Mouse (Mus musculus) urinary bladder, postnatal 36 days (tissue): Measurements from ENCODE around the gene Bub1.

Source experiments
- DNase-seq, 2 experiments: peaks; one replicate each; pipeline ENCODE4 v3.0.0; 2022; ENCODE audit warnings: low spot score in 2 of 2, mixed read lengths in 1 of 2

Bub1 gene

DNA sequence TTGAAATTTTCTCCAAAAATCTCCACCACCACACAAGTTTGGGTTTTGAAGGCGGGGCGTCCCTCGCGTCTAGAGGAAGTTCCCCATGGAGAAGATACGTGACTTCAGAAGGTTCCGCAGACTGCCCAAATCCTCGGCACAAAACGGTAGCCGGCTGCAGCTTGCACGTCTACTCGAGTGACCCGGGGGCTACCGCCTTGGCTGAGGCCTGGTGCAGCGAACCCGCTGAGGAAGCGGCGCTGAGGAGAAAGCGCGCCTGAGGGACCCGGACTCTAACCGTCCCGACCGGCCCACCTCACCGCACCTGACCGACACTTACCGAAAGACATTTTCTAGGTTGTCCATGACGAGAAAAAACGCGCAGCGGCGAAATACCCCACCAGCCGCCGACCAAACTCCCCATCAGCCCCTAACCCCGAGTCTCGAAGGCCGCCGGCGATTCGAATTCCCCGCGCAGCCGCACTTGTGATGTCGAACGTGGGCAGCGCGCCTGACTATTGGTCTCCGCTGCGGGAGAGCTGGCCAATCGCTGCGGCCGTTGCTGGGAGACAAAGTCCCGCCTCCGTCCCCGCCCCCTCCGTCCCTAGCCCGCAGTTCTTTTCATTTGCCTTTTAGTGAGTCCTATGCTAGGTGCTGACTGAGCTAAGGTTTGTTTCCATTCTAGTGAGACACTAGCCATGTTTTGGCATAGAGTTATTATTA, at the start of gene Bub1:
Gene Bub1, minus strand, starts transcription at position 465 of the 702 bp plus-strand sequence.
- DNase-seq: peak; percentile 85 to 92

DNA sequence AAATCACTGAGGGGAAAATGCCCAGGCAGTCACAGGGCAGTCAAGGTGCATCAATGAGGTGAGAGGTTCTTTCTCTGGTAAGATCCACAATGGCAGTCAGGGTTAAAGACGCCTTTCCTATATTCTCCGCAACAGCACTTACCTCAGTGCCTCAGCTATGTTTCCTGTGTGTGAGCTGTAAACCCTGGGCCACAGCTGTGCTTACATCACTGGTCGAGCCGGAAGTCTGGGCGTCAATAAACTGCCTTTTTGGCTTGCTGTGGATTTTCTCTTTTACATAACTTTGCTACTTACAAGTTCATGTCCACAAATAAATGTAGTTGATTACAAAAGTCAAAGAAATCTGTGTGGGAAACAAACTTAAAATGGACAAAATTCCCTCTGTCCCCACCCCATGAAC, 49.4 kb upstream of the Bub1 start:
- no peak for DNase-seq

DNA sequence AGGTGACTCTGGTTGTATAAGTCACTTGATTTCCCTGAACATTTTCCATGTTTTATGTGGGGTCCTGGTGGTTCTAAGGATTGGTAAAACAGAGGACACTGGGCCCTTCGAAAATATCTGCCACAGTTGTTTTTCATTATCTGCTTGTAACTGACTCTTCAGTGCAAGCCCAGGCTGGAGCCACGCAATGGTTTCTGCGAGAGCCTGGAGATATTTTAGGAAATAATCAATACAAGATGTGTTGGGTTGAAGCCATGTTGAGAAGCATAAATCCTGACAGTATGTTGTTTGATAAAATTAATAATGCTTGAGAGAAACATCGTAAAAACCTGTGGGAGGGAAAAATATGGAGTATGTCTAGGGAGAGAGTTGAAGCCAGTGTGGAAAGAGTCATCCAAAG, 32.7 kb upstream of the Bub1 start:
- no peak for DNase-seq

DNA sequence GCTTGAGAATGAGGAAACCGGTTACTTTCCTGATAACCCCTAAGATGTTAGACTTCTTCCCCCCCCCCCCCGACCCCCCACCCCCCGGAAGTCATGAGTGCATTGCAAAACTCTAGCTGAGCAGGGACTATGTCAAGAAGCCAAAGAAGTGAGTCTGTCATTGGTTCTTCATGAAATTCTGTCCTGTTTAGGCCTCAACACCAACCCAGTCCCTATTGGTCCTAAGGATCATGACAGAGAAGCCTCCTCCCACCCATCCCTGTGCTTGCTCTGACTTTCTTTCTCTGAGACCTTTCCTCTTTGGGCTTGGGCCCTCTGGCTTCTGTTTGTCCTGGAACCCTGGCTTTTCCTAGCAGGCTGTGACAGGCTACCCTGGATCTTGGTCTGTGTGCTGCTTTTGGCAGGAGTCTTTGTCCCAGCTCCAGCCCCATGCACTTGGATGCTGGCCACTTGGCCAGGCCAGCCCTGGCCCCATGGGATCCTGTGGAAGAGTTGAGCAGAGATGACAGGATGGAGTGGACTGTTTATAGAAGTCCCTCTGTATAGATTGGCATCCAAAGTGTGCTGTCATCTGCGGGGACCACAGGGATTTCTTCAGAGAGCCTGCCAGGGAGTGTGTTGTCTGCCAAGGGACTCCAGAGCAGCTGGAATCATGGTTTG, 22.8 kb upstream of the Bub1 start:
- DNase-seq: peak; percentile 33 to 79

DNA sequence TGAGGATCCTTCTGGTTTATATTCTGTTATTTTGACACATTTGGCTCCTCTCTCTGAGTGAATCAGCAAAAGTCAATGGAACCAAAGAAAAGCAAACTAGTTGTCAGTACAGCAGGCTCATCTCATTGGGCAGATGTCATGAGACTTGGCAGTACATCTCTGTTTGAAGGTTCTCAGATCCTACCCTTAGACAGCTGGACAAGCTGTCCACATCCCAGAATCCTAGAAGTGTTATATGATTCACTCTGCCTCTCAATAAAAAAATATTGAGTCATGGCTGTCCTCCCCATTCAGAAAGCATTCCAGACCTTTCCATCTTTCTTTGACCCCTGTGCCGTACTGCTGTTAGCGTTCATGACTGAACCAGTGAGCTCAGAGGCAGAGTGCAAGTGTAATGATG, 18.7 kb upstream of the Bub1 start:
- DNase-seq: no peak

DNA sequence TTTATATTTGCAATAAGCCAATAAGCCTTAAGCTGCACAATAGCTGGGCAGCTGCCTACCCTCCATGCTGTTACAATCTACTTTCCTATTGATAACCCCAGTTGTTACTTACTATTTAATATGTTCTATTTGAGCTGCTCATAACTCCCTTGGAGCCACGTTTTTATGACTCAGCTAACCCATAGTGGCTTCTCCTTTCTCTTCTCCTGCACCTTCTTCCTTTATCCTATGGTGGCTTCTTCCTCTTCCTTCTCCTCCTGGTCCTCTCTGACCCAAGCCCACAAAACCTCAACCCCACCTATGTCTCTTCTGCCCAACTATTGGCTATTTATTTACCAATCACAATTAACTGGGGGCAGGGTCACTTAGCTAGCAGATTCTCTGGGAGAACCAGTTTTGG, 14.9 kb upstream of the Bub1 start:
- no peak for DNase-seq

DNA sequence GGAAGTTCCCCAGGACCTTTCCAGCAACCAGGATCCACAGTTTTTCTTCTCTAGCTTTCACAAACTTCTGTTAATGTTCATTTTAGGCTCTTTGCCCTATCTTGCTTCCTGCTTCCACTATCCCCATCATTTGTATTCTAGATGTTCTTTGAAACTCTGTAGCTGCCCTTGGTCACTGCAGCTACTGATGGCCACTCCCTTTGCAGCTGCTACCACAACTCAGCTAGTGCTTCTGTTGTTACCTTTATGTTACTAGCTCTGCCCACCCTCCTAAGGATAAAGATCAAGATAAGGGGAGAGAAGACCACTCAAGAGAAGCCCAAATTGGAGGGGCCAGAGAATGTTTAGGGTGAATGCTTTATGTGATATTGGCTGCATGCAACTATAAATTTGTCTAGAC, 14.3 kb upstream of the Bub1 start:
- no peak for DNase-seq

DNA sequence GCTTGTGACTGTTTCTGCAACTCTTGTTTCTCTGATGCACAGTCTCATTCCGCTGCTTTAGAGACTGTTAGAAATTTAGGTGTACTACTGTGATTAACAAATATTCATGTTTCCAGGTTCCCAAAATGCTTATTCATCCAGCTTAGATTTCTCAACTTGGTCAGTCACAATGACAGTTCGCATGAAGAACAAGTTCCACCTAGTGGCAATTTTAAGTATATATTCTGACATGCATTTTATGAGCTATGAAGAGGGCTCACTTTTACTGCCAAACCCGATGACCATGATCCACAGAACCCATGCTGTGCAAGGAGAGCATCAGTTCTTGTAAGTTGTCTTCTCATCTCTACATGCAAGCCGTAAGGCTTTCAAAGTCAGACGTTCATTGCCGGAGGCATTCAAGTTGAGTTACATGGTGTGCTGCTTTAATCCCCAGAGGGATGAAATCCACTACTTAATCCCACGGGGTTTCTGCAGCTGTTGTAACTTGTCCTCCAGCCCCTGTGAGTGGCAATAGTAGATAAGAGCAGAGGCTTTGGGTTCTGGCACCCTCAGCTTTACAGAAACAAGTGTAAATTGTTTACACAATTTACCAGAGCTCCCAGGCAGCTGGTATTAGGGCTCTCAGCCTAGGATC, 13.8 kb upstream of the Bub1 start:
- DNase-seq: no peak

DNA sequence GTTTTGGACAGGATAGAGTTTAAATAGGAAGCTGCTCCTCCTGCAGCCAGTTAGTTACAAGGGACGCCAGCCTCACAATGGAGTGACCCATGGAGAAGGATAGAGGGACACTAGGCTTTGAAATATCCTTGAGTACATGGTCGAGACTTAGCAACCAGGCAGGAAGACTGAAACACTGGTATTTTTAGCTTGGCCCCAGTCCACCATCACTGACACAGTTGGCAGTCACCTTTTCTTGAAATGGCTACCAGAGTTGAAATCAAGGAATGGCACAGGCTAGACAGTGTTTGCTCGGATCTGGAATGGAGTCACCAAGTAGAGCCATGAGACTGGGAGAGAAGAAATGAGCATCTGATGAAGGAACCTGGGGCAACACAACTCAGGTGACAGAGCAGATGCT, 10.8 kb upstream of the Bub1 start:
- DNase-seq: no peak

DNA sequence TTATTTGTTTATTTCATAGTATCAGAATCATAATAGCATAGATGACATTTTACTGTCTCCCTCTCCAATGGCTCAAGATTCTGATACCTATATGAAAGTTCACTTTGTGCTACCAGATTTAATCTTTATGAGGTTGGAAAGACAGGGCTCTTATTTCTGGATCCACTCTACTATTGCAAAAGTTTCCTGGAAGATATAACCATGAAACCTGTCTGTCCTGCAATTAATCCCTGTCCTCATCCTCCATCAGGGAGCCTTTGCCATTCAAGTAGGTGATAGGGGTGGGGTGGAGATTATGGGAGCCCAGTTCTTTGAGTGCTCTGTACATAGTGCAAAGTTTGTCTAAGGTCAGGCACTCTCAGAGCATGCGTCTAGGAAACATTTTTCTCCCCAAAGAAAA, 9.7 kb upstream of the Bub1 start:
- DNase-seq: no peak

DNA sequence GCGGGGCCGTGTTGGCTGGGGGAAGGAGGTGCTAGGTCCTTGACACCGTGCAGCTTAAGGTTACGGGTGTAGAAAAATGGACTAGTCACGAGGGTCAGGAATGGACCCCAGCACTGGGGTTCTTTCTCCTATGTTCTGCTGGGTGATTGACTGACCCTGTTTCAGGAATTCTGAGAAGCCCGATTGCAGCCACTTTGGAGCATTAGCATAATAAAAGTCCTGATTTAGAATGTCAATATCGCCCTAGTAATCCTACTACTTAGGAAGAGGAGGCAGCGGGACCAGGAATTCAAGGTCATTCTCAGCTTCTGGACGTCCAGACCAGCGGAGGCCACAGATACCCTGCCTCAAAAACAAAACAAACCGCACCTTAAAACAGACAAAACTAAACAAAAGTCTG, 7.8 kb upstream of the Bub1 start:
- DNase-seq: no peak

DNA sequence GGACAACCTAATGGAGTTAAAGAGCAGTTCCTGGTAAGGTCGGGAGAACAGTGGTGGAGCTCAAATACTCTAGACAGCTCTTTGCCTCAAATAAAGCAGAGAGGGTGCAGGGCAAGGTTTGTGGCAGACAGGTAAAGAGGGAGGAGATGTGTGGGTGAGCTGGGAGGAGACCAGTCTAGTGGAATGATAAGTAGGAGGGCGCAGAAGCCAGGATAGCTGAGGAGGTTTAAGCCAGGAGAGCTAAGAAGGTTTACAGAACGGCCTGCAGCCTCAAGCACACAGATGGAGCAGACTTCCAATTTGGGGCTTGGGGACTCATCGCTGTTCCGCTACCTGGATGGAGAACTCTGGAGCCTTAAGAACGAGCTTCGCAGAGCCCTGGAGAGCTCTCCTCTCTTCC, 6.9 kb upstream of the Bub1 start, which contains the start of gene Acoxl:
Gene Acoxl, plus strand, starts transcription at position 301 of the 400 bp plus-strand sequence.
- DNase-seq: no peak

DNA sequence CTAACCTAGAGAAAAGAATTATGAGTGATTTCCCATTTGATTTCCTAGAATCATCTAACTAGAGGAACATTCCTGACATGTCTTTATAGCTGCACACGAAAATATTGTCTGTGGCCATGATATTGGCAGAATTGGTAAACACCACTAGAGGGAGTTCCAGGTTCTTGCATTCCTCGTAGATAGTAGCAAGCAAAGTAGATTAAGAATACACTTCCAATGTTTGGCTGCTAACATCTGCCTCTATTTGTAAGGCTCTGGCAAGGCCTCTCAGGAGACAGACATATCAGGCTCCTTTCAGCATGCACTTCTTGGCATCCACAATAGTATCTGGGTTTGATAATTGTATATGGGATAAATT, 1.1 kb upstream of the Bub1 start:
- no peak for DNase-seq

DNA sequence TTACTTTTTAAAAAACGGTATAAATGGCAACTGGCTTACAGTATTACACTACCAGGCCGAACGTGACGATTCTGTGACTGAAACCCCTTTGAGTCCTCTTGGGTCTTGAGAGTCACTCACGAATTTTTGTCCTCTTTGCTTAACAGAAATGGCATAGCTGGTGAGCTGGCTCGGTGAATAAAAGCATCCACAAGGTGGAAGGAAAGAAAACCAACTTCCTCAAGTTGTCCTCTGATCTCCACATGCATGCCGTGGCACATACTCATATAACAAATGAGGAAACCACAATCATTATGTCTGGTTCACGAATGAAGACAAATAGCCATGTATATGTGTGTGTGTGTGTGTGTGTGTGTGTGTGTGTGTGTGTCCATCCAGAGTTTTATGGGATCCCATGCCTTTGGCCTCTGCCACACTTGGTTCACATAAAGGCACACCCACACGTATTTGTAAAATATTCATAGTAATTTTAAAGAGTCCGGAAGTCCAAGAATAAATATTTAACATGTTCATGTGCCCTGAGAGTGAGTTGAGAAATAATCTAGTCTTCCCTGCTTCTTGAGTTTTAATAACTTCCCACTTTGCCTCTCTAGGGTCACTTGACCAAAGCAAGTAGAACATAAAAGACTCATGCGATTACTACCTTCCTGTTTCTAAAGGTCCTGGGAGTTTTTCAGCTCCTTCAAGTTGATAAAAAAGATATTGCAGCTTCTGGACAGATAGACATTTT, 603 bp upstream of the Bub1 start:
- no peak for DNase-seq

DNA sequence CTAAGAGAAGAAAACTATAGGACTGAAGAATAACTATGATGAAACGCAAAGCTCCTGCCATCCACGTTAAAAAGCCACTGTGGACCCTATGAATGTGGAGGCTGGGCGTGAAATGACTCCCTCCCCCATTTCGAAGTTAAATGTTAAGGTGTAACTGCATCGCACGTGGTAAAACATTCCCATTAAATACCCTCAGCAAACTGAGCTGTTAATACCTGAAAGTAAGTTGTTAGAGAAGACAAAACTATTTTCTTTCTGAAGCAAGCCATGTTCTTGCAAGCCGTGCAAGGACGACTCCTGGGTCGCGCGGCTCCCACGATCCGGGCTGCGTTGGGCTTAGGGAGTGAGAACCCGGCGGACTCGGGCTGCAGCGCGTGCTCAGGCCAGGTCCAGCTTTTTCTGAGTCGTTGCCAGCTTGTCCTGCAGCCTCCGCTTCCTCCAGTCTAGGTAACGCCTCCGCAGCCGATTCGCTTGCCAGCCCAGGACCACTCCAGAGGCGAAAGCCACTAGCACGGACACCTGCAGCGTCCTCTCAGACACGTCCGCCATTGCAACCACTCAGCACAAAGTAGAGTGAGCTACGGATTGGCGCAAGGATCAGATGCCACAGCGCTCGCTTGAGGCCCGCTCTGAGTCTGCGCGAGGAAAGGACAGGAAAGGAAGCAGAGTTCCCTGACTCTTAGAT, 39.6 kb downstream of the Bub1 start, which contains the start of gene Mtln:
Gene Mtln, minus strand, starts transcription at position 570 of the 685 bp plus-strand sequence.
- DNase-seq: peak; percentile 80 to 88

DNA sequence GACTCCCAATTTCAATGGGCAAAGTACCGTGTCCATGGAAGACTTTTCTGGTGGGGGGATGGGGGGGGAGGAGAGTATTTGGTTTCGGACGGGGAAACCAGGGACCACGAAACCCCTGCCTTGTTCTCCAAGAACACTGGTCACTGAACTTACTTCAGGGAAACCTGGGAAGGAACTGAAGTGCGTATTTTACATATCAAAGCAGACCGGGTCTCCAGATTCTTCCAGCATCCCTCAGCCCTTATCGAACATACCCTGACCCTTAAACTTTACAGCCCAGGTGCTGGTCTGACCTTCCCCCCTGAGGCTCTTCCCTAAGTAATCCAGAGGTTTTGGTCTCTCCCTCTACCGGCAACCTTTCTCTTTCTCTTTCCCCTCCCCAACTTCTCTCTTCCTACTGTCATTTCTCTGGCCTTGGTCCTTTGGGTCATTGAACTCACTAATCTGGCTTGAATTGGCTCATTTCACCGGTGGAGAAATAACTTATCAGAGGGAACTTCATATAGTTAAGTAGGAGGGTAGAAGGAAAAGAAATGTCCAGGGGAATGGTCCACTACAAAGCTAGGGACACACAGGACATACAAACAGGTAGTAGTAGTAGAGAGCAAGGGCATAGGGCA, 41.9 kb downstream of the Bub1 start:
- DNase-seq: no peak

DNA sequence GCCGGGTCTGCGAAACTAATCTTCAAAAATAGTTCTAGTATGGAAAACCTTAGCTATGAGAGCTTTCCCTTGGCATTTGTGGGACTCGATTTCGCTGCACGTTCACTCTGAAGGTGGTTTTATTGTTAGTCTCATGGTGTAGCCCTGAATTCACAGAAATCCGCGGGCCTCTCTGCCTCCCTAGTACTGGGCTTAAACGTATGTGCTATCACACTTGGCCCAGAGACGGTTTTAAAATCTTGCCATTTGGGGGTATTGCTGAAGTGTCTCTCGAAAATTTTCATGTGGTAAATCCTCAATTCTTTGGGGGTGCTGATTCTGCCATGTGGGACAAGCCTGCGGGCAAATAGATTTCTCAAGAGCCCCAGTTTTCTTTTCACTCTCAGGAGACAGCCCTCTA, 42.5 kb downstream of the Bub1 start:
- peak in 1 of 2 experiments; percentile 4 for DNase-seq

DNA sequence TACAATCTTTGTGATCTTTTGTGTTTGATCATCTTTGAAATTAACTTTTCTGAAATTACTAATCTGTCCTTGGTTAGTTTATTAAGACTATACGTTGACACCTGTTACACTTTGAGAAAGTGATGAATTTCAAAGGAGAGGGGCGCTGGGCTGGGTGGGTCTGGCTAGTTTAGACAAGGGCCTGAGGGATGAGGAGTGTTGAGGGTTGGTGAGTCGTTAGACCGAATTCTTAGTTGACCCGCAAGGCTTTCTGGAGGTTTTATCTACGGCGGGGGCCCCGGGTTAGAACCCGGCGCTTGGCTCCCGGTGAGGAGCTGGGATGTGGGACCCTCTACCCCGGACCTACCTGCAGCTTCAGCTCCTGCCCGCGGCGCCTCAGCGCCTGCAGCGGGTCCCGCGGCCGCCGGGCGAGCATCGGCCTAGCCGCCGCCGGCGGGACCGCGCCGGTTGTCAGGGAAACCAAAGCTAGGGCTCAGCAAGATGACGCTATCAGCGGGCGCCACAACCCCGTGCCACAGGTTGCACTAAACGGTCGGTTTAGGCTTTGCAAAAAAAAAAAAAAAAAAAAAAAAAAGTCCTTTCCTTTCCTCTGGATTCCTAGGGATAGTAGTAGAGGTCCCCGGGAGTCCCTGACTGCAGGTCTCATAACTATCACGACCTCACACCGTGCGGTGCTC, 43.1 kb downstream of the Bub1 start, which contains the start of gene Nphp1:
Gene Nphp1, minus strand, starts transcription at position 458 of the 677 bp plus-strand sequence.
- DNase-seq: peak; percentile 75 to 84

DNA sequence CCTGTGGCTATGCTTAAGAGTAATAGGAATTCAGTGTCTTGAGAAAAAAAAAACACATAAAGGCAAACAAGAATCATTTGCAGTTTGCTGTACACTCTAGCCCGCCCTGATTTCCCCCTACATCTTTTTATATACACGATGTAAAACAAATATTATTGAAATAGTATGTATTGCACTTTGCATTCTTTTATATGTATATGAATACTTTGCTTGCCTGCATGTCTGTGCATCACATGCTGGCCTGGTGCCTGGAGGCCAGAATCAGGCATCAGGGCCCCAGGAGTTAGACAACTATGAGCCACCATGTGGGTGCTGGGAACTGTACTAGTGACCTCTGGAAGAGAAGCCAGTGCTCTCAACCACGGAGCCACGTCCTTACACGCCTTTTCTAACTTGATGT, 44.4 kb downstream of the Bub1 start:
- DNase-seq: no peak

DNA sequence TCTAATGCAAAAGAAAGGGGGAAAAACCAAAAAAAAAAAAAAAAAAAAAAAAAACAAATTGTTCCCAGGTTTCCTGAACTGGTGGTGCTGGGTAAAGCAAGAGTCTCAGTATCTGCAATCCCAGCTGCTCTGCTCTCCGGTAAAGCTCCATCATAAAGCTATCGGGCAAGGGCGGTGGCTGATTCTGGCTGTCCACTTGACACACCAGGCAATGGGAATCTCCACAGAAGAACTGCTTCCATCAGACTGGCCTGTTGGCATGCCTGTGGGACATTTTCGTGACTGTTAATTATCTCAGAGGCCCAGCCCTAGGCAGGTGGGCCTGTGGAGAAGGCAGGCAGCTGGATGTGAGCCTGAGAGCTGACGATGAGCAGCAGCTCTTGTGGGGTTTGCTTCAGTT, 53.2 kb downstream of the Bub1 start:
- DNase-seq: no peak

DNA sequence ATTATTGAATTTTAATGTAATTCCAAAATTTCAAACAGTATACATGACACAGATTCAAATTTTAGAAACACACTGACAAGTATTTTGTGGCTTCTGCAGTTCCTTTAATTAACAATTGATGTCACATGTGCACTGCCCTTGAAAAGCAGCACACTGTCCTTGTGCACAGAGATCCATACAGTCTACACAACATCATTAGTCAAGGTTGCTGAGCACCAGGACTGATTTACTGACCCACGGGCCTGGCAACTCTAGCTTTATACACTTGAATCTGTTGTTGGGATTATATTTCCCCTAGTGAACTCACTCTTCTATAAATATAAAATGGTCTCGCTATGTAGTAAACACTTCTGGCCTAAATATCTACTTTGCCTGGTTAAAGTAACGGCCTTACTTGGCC, 56.7 kb downstream of the Bub1 start:
- DNase-seq: no peak
